Mouse (Mus musculus) heart, postnatal 36 days (tissue): ENCODE data around the gene Pgam1. TPM values are rescaled to one million over a fixed set of nuclear protein-coding genes. Genes with fewer than 3 reads are reported as not detected.
"Not testable (repeated sequence)": the region's sequence is repeated elsewhere in the genome, so short reads cannot be mapped to it uniquely, and the experiment has no call there.

Experiments
- DNase-seq, 2 experiments: peaks; one replicate each; pipeline ENCODE4 v3.0.0; 2021 to 2022
- intact Hi-C: fragments of 180-260 bp; cut with DNase I; formaldehyde crosslinking; loops from one replicate; pipeline ENCODE4 v1.15.1; 2025
- total RNA-seq, 2 experiments: library from RNA; stranded (reverse); gene quantifications; 2 replicates each; pipeline ENCODE4 v1.2.3; 2021

The Pgam1 gene
- total RNA-seq: 10 to 100 TPM; 91.8 to 93.2 TPM

GRCm38 (mm10) chr19:41911178-41912073 lies at the start of gene Pgam1:
TSS of gene Pgam1 (plus strand) at chr19:41911923.
- intact Hi-C loops: loop anchor here (2.0 to 5.0 kb wide), 4 partner anchors 15 to 116 kb away; partner anchors contain the start of genes Exosc1, Frat2, Rrp12 and Zdhhc16
- DNase-seq: peak; percentile 95 to 96

GRCm38 (mm10) chr19:41866707-41867106 lies 45.0 kb upstream of the Pgam1 start:
- intact Hi-C loops: loop anchor here (10.0 kb wide), 1 partner anchor 212 kb away; no protein-coding TSS in a partner anchor
- no peak for DNase-seq

DNA sequence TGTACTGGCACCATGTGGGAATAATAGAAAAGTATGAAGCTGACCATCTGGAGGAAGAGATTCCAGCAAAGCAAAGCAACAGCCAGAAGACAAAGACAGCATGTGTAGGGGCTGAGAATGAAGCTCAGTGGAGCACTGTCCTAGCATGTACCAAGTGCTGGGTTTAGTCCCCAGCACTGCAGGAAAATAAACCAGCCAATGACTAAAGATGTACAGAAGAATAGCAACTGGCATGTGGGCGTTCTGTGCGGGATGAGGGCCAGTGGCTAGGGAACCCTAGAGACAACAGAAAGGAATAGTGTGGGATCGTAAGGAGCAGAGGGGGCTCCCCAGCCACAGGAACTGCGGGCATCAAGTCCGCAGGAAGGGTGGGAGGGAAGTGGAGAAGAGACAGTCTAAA lies 42.4 kb upstream of the Pgam1 start:
- intact Hi-C loops: loop anchor here (10.0 kb wide), 1 partner anchor 214 kb away; no protein-coding TSS in a partner anchor
- DNase-seq: no peak

DNA sequence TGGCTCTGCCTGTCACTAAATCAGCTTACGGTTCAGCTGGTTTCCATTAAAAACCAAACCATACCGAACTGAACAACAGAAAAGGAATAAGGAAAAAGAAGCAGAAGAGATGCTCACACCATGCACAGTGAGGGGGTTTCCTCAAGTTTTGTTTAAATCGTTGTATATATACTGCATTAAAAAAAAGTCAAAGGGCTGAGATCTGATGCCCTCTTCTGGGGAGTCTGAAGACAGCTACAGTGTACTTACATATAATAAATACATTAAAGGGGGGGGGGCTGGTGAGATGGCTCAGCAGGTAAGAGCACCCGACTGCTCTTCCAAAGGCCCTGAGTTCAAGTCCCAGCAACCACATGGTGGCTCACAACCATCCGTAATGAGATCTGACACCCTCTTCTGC lies 41.8 kb upstream of the Pgam1 start:
- intact Hi-C loops: loop anchor here (10.0 kb wide), 1 partner anchor 215 kb away; no protein-coding TSS in a partner anchor

DNA sequence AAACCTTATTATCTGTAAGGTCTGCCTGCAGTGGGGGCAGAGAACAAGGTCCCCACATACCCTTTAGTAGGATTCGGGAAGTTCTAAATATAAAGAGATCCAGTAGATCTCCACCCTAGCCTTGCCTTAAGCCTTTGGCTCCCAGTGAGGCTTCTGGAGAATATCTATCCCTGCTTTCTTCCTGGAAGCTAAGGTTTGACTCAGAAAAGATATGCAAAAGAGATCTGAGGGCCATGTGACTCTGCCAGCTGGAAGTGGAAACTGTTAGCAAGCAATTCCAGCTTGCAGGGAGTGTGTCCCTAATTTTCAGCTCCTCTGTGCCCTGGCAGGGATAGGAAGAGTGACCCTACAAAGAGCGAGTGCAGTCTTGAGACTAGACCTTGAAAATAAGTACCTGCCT lies 39.4 kb upstream of the Pgam1 start:
- intact Hi-C loops: no loop called here

More for the DNA sequence above, 41.8 kb upstream of the Pgam1 start:
- DNase-seq: not testable (repeated sequence)

GRCm38 (mm10) chr19:41874356-41874755 lies 37.4 kb upstream of the Pgam1 start:
- no peak for DNase-seq
- intact Hi-C loops: no loop called here

More for the DNA sequence above, 39.4 kb upstream of the Pgam1 start:
- DNase-seq: no peak

GRCm38 (mm10) chr19:41881842-41882241 lies 29.9 kb upstream of the Pgam1 start:
- intact Hi-C loops: no loop called here
- no peak for DNase-seq

- intact Hi-C loops: no loop called here
- no peak for DNase-seq
Measured at GRCm38 (mm10) chr19:41883882-41884281, 27.8 kb upstream of the Pgam1 start.

DNA sequence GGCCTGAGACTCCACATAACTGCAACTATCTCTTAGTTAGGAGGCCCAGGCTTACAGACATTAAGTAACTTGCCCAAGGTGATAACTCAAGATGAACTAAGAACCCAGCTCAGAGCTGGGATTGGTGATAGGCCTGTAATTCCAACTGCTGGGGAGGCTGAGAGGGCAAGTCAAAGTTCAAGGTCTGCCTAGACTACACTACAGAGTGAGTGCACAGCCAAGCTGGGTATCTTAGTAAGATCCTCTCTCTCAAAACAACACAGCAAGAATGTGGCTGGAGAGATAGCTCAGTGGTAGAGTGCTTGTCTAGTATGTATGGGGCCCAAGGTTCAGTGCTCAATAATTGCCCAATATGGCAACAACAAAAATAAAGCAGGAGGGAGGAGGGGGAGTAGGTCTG lies 23.5 kb upstream of the Pgam1 start:
- intact Hi-C loops: no loop called here

GRCm38 (mm10) chr19:41894959-41895358 lies 16.8 kb upstream of the Pgam1 start:
- intact Hi-C loops: loop anchor here (1.0 kb wide), 1 partner anchor 38 kb away; the partner anchor contains the start of genes Exosc1 and Zdhhc16
- DNase-seq: no peak

More for the DNA sequence above, 23.5 kb upstream of the Pgam1 start:
- no peak for DNase-seq

GRCm38 (mm10) chr19:41895460-41896318 lies 16.0 kb upstream of the Pgam1 start, which contains the start of gene Rrp12:
TSS of gene Rrp12 (minus strand) at chr19:41896173.
- peak; percentile 71 to 75 for DNase-seq
- intact Hi-C loops: loop anchor here (1.0 to 2.0 kb wide), 3 partner anchors 15 to 131 kb away; partner anchors contain the start of genes Exosc1, Pgam1 and Zdhhc16

DNA sequence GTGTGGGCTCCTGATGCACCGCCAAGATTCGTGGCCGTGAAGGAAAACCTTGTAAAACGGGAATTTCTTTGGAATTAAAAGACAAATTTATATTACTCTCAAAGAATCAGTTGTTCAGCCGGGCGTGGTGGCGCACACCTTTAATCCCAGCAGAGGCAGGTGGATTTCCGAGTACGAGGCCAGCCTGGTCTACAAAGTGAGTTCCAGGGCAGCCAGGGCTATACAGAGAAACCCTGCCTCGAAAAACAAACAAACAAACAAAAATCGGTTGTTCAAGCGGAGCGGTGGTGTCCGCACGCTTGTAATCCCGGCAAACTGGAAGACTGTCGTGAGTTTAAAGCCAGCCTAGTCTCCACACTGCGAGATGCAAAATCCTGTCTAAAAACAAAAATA lies 15.4 kb upstream of the Pgam1 start:
- DNase-seq: no peak
- intact Hi-C loops: loop anchor here (2.0 kb wide), 2 partner anchors 14 to 130 kb away; partner anchors contain the start of gene Pgam1

GRCm38 (mm10) chr19:41898860-41899259 lies 12.9 kb upstream of the Pgam1 start:
- intact Hi-C loops: no loop called here
- peak; percentile 14 to 22 for DNase-seq

DNA sequence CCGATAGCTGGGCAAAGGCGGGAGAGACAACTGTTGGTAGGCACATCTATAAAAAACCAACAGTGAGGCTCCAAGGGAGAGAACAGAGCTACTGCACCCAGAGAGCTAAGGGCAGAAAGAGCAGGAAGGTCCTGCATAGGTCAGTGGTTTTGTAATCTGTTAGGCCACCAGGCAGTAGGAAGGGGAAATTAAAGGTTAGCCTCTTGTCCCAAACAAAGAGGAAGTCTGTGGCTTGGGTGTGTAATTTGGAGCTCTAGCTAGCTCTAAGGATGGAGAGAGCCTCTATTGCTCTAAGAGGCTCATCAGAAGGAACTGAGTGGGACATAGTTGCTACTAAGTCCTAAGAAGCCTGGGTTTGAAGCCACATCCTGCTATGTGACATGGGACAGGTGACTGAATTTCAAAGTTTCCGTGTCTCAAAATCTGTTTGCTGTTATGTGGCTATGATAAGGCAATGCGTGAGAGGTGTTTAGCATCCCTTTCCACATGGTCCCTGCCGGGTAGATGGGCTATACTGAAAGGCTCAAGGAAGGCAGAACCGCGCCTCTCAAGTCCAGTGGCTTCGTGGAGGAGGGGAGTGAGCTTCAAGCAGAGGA lies 11.1 kb upstream of the Pgam1 start:
- intact Hi-C loops: no loop called here
- no peak for DNase-seq

GRCm38 (mm10) chr19:41901696-41902095 lies 10.0 kb upstream of the Pgam1 start:
- intact Hi-C loops: no loop called here
- DNase-seq: no peak

DNA sequence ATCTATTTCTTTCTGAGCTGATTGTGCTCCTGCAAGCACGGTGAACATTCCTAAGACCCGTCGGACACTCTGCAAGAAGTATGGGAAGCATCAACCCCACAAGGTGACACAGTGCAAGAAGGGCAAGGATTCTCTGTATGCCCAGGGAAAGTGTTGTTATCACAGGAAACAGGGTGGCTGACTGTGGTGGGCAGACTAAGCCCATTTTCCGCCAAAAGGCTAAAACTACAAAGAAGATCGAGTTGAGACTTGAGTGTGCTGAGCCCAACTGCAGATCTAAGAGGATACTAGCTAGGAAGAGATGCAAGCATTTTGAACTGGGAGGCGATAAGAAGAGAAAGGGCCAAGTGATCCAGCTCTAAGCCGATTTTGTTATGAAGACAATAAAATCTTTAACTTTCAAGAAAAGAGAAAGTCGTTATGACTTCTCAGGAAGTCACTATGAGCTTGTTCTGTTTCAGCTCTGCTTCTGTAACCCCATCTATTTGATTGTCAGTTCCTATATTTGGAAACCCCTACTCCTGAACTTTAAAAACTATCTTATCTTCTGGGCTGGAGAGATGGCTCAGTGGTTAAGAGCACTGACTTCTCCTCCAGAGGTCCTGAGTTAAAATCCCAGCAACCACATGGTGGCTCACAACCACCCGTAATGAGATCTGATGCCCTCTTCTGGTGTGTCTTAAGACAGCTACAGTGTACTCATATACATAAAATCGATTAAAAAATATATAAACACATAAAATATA lies 8.7 kb upstream of the Pgam1 start:
- no peak for DNase-seq
- intact Hi-C loops: no loop called here

DNA sequence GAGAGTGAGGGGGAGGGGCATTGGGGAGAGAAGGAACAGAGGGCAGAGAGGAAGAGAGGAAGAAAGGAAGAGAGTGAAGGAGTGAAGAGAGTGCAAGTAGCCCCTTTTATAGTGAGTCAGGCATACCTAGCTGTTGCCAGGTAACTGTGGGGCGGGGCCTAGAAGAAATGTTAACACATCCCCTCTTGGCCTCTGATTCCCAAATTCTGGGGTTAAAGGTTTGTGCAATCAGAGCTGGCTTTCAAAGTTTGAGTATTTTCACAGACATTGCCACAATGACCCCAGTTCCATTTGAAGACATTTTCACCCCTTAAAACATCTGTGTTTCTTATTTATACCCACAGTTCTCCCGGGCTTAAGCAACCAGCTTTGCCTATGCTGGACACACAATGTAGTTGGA lies 6.5 kb upstream of the Pgam1 start:
- intact Hi-C loops: no loop called here
- DNase-seq: no peak

DNA sequence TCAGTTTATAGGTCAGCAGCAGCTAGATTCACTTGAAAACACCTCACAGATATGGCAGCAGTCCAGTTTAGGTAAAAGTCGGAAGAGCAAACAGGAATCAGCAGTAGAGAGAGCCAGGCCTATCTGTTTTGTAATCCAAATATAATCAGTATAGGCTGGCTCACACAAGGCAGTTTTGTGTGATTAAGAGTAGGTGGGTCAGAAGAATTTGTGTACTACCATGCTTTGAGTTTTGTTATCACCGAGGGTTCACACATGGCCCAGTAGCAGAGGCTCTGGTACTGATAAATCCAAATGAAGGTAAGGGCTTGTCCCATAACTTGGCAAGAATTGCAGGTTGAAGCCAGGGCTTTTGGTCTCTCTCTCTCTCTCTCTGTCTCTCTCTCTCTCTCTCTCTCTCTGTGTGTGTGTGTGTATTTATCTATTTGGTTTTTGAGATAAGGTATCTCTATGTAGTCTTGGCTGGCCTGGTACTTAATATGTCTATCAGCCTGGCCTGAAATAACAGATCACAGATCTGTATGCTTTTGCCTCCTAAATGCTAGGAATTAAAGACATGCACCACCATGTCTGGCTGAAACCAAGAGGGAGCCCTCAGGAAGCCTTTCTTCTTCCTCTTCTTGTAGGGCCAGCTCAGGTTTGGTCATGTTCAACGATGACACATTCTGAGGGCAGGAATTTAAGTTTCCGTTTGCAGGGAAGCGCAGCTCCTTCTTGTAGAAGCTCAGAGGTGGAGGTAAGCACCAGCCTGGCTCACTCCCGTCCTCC lies 5.2 kb upstream of the Pgam1 start:
- no peak for DNase-seq
- intact Hi-C loops: no loop called here
